Mouse (Mus musculus): ENCODE measurements at regions not wholly inside any gene's neighbourhood (a gene's known extent, or its start where the extent isn't known, plus 50 kb on each side); places are given as distances from the start of the nearest gene placed in this dataset.

- H3K9ac ChIP-seq (ENCODE audit: low read depth, poor library complexity, severe bottlenecking): no peak overlapping the region
- H3K9me3 ChIP-seq (replicated peaks; ENCODE audit: control insufficient read depth, insufficient read depth, low read length, poor library complexity, severe bottlenecking): no peaks in the 10 kb centered on the region
- TF ChIP-seq POLR2A (IDR thresholded peaks at IDR 0.05; ENCODE audit: insufficient read depth, low read length) (no peak), EP300 (IDR thresholded peaks at IDR 0.05; ENCODE audit: insufficient read depth, low read depth, low read length) (no peak), CTCF (IDR thresholded peaks at IDR 0.05; ENCODE audit: low read depth, low read length) (no peak)
- no peaks in the 10 kb centered on the region for H3K36me3 ChIP-seq (ENCODE audit: control insufficient read depth, insufficient read depth, low read length, poor library complexity, severe bottlenecking)
- no peaks in the 10 kb centered on the region for H3K27me3 ChIP-seq (ENCODE audit: control insufficient read depth, insufficient read depth, low read length, poor library complexity, severe bottlenecking)
- H3K4me1 ChIP-seq (ENCODE audit: control insufficient read depth, insufficient read depth, low read length): no peaks in the 10 kb centered on the region
- H3K4me3 ChIP-seq (ENCODE audit: low read depth, low read length): no peak overlapping the region
- H3K27ac ChIP-seq (ENCODE audit: insufficient read depth, low read length): no peak overlapping the region
Measured at GRCm38 (mm10) chr2:171292579-171292978, 561.0 kb downstream of the Dok5 start.

GRCm38 (mm10) chr2:171285719-171286394, 554.2 kb downstream of the Dok5 start:
- Histone ChIP-seq H3K9ac (ENCODE audit: low read depth, poor library complexity, severe bottlenecking) (no peak overlapping the region), H3K27ac (ENCODE audit: insufficient read depth, low read length) (peak overlapping the region; percentile 80), H3K4me1 (ENCODE audit: control insufficient read depth, insufficient read depth, low read length) (peaks cover 5% of the 10 kb centered on the region), H3K27me3 (ENCODE audit: control insufficient read depth, insufficient read depth, low read length, poor library complexity, severe bottlenecking) (no peaks in the 10 kb centered on the region), H3K36me3 (ENCODE audit: control insufficient read depth, insufficient read depth, low read length, poor library complexity, severe bottlenecking) (no peaks in the 10 kb centered on the region), H3K9me3 (replicated peaks; ENCODE audit: control insufficient read depth, insufficient read depth, low read length, poor library complexity, severe bottlenecking) (peaks cover 18% of the 10 kb centered on the region), H3K4me3 (ENCODE audit: low read depth, low read length) (no peak overlapping the region)
- TF ChIP-seq CTCF (IDR thresholded peaks at IDR 0.05; ENCODE audit: low read depth, low read length): no peak
- peak; percentile 96 for TF ChIP-seq EP300 (IDR thresholded peaks at IDR 0.05; ENCODE audit: insufficient read depth, low read depth, low read length)

GRCm38 (mm10) chr2:171280132-171280531, 548.5 kb downstream of the Dok5 start:
- H3K4me1 ChIP-seq (ENCODE audit: control insufficient read depth, insufficient read depth, low read length): peaks cover 3% of the 10 kb centered on the region
- peak overlapping the region; percentile 71; the same call in 1 of the 2 replicates for H3K27ac ChIP-seq (ENCODE audit: insufficient read depth, low read length)
- no peaks in the 10 kb centered on the region for H3K27me3 ChIP-seq (ENCODE audit: control insufficient read depth, insufficient read depth, low read length, poor library complexity, severe bottlenecking)
- H3K9ac ChIP-seq (ENCODE audit: low read depth, poor library complexity, severe bottlenecking): no peak overlapping the region
- no peak overlapping the region for H3K4me3 ChIP-seq (ENCODE audit: low read depth, low read length)
- TF ChIP-seq CTCF (IDR thresholded peaks at IDR 0.05; ENCODE audit: low read depth, low read length) (no peak), POLR2A (IDR thresholded peaks at IDR 0.05; ENCODE audit: insufficient read depth, low read length) (no peak), EP300 (IDR thresholded peaks at IDR 0.05; ENCODE audit: insufficient read depth, low read depth, low read length) (no peak)
- no peaks in the 10 kb centered on the region for H3K36me3 ChIP-seq (ENCODE audit: control insufficient read depth, insufficient read depth, low read length, poor library complexity, severe bottlenecking)
- peaks cover 22% of the 10 kb centered on the region for H3K9me3 ChIP-seq (replicated peaks; ENCODE audit: control insufficient read depth, insufficient read depth, low read length, poor library complexity, severe bottlenecking)

- Histone ChIP-seq H3K36me3 (ENCODE audit: control insufficient read depth, insufficient read depth, low read length, poor library complexity, severe bottlenecking) (no peaks in the 10 kb centered on the region), H3K27me3 (ENCODE audit: control insufficient read depth, insufficient read depth, low read length, poor library complexity, severe bottlenecking) (no peaks in the 10 kb centered on the region), H3K4me1 (ENCODE audit: control insufficient read depth, insufficient read depth, low read length) (peaks cover 3% of the 10 kb centered on the region), H3K9ac (ENCODE audit: low read depth, poor library complexity, severe bottlenecking) (no peak overlapping the region), H3K4me3 (ENCODE audit: low read depth, low read length) (no peak overlapping the region), H3K27ac (ENCODE audit: insufficient read depth, low read length) (peak overlapping the region; percentile 71), H3K9me3 (replicated peaks; ENCODE audit: control insufficient read depth, insufficient read depth, low read length, poor library complexity, severe bottlenecking) (peaks cover 22% of the 10 kb centered on the region)
- TF ChIP-seq CTCF (IDR thresholded peaks at IDR 0.05; ENCODE audit: low read depth, low read length) (no peak), POLR2A (IDR thresholded peaks at IDR 0.05; ENCODE audit: insufficient read depth, low read length) (no peak), EP300 (IDR thresholded peaks at IDR 0.05; ENCODE audit: insufficient read depth, low read depth, low read length) (peak; percentile 97)
Measured at GRCm38 (mm10) chr2:171279319-171279718, 547.7 kb downstream of the Dok5 start.

GRCm38 (mm10) chr2:171253194-171253593, 521.6 kb downstream of the Dok5 start:
- Histone ChIP-seq H3K9ac (ENCODE audit: low read depth, poor library complexity, severe bottlenecking) (no peak overlapping the region), H3K36me3 (ENCODE audit: control insufficient read depth, insufficient read depth, low read length, poor library complexity, severe bottlenecking) (no peaks in the 10 kb centered on the region), H3K9me3 (replicated peaks; ENCODE audit: control insufficient read depth, insufficient read depth, low read length, poor library complexity, severe bottlenecking) (no peaks in the 10 kb centered on the region), H3K4me3 (ENCODE audit: low read depth, low read length) (no peak overlapping the region), H3K27ac (ENCODE audit: insufficient read depth, low read length) (no peak overlapping the region), H3K27me3 (ENCODE audit: control insufficient read depth, insufficient read depth, low read length, poor library complexity, severe bottlenecking) (no peaks in the 10 kb centered on the region), H3K4me1 (ENCODE audit: control insufficient read depth, insufficient read depth, low read length) (no peaks in the 10 kb centered on the region)
- TF ChIP-seq POLR2A (IDR thresholded peaks at IDR 0.05; ENCODE audit: insufficient read depth, low read length): no peak
- no peak for TF ChIP-seq EP300 (IDR thresholded peaks at IDR 0.05; ENCODE audit: insufficient read depth, low read depth, low read length)

GRCm38 (mm10) chr2:171245391-171245790, 513.8 kb downstream of the Dok5 start:
- no peak overlapping the region for H3K4me3 ChIP-seq (ENCODE audit: low read depth, low read length)
- no peak overlapping the region for H3K27ac ChIP-seq (ENCODE audit: insufficient read depth, low read length)
- H3K36me3 ChIP-seq (ENCODE audit: control insufficient read depth, insufficient read depth, low read length, poor library complexity, severe bottlenecking): no peaks in the 10 kb centered on the region
- H3K27me3 ChIP-seq (ENCODE audit: control insufficient read depth, insufficient read depth, low read length, poor library complexity, severe bottlenecking): no peaks in the 10 kb centered on the region
- TF ChIP-seq CTCF (IDR thresholded peaks at IDR 0.05; ENCODE audit: low read depth, low read length) (no peak), POLR2A (IDR thresholded peaks at IDR 0.05; ENCODE audit: insufficient read depth, low read length) (no peak), EP300 (IDR thresholded peaks at IDR 0.05; ENCODE audit: insufficient read depth, low read depth, low read length) (no peak)
- no peaks in the 10 kb centered on the region for H3K9me3 ChIP-seq (replicated peaks; ENCODE audit: control insufficient read depth, insufficient read depth, low read length, poor library complexity, severe bottlenecking)
- H3K4me1 ChIP-seq (ENCODE audit: control insufficient read depth, insufficient read depth, low read length): peaks cover 2% of the 10 kb centered on the region
- no peak overlapping the region for H3K9ac ChIP-seq (ENCODE audit: low read depth, poor library complexity, severe bottlenecking)

Data from ES-Bruce4 (cell line).